Mouse (Mus musculus) heart, postnatal 4 days (tissue): ENCODE data around the gene Gsg1l. TPM values are rescaled to one million over a fixed set of nuclear protein-coding genes. Genes with fewer than 3 reads are reported as not detected.

Experiments
- DNase-seq: peaks from one replicate; pipeline ENCODE4 v3.0.0; 2021
- total RNA-seq, 2 experiments: library from RNA; stranded (reverse); gene quantifications; 2 replicates each; pipeline ENCODE4 v1.2.3; 2021

Gene Gsg1l
- total RNA-seq, 2 experiments from 2014 or later: 17.6 to 18.8 TPM

GRCm38 (mm10) chr7:125934319-125934718 is 147.9 kb downstream of the Gsg1l start:
- no peak for DNase-seq

- peak; percentile 48 for DNase-seq
Measured at GRCm38 (mm10) chr7:125933356-125934244, 148.6 kb downstream of the Gsg1l start.

- no peak for DNase-seq
Measured at GRCm38 (mm10) chr7:125931602-125932001, 150.6 kb downstream of the Gsg1l start.

GRCm38 (mm10) chr7:125924044-125924443 is 158.2 kb downstream of the Gsg1l start:
- DNase-seq: peak; percentile 50

GRCm38 (mm10) chr7:125920801-125921200 is 161.4 kb downstream of the Gsg1l start:
- DNase-seq: no peak

GRCm38 (mm10) chr7:125900386-125901161 is 181.6 kb downstream of the Gsg1l start:
- DNase-seq: no peak

- no peak for DNase-seq
Measured at GRCm38 (mm10) chr7:125899916-125900315, 182.3 kb downstream of the Gsg1l start.

GRCm38 (mm10) chr7:125899036-125899435 is 183.2 kb downstream of the Gsg1l start:
- DNase-seq: peak; percentile 56

- no peak for DNase-seq
Measured at GRCm38 (mm10) chr7:125897059-125897458, 185.2 kb downstream of the Gsg1l start.

GRCm38 (mm10) chr7:125893621-125894020 is 188.6 kb downstream of the Gsg1l start:
- DNase-seq: no peak

- no peak for DNase-seq
Measured at GRCm38 (mm10) chr7:125888373-125888772, 193.8 kb downstream of the Gsg1l start.

- no peak for DNase-seq
Measured at GRCm38 (mm10) chr7:125887761-125888160, 194.4 kb downstream of the Gsg1l start.

- DNase-seq: no peak
Measured at GRCm38 (mm10) chr7:125887124-125887523, 195.1 kb downstream of the Gsg1l start.

GRCm38 (mm10) chr7:125886116-125886680 is 196.0 kb downstream of the Gsg1l start:
- DNase-seq: no peak

- DNase-seq: no peak
Measured at GRCm38 (mm10) chr7:125883232-125883631, 199.0 kb downstream of the Gsg1l start.

GRCm38 (mm10) chr7:125878040-125878439 is 204.2 kb downstream of the Gsg1l start:
- DNase-seq: peak; percentile 45

GRCm38 (mm10) chr7:125873971-125874495 is 208.2 kb downstream of the Gsg1l start:
- DNase-seq: no peak

- no peak for DNase-seq
Measured at GRCm38 (mm10) chr7:125872874-125873273, 209.3 kb downstream of the Gsg1l start.

GRCm38 (mm10) chr7:125872202-125872580 is 210.0 kb downstream of the Gsg1l start:
- no peak for DNase-seq

GRCm38 (mm10) chr7:125871404-125872201 is 210.6 kb downstream of the Gsg1l start:
- no peak for DNase-seq

GRCm38 (mm10) chr7:125868570-125868969 is 213.6 kb downstream of the Gsg1l start:
- DNase-seq: no peak

GRCm38 (mm10) chr7:125865234-125865633 is 217.0 kb downstream of the Gsg1l start:
- no peak for DNase-seq
